Mouse (Mus musculus) 3134 (cell line): ENCODE measurements around the gene Gm45521.
A peak's percentile ranks its signal among the peaks of the same experiment; 100 is the strongest.
"Not testable (repeated sequence)": the region's sequence is repeated elsewhere in the genome, so short reads cannot be mapped to it uniquely, and the experiment has no call there.

Experiments
- DNase-seq: peaks from one replicate; pipeline ENCODE4 v3.0.0-alpha.2; 2011; ENCODE audit warnings: low spot score; ENCODE audit not compliant: insufficient read length; ENCODE audit errors: extremely low read depth

Gene Gm45521

GRCm38 (mm10) chr14:7997255-7997696 is 40.2 kb downstream of the Gm45521 start:
- DNase-seq: peak; percentile 48

- DNase-seq: no peak
Measured at GRCm38 (mm10) chr14:7999030-7999429, 41.9 kb downstream of the Gm45521 start.

- no peak for DNase-seq
Measured at GRCm38 (mm10) chr14:7999435-7999834, 42.3 kb downstream of the Gm45521 start.

GRCm38 (mm10) chr14:8000247-8000646 is 43.2 kb downstream of the Gm45521 start:
- no peak for DNase-seq

- DNase-seq: no peak
Measured at GRCm38 (mm10) chr14:8000831-8001685, 44.0 kb downstream of the Gm45521 start.

- no peak for DNase-seq
Measured at GRCm38 (mm10) chr14:8002432-8003092, 45.5 kb downstream of the Gm45521 start, which contains the start of gene Abhd6. TSS of gene Abhd6 (plus strand) at chr14:8002902.

- no peak for DNase-seq
Measured at GRCm38 (mm10) chr14:8003093-8003670, 46.1 kb downstream of the Gm45521 start.

GRCm38 (mm10) chr14:8003727-8004670 is 46.9 kb downstream of the Gm45521 start:
- no peak for DNase-seq

- not testable (repeated sequence) for DNase-seq
Measured at GRCm38 (mm10) chr14:8006061-8006460, 49.0 kb downstream of the Gm45521 start.

GRCm38 (mm10) chr14:8007084-8007483 is 50.0 kb downstream of the Gm45521 start:
- DNase-seq: no peak

- DNase-seq: no peak
Measured at GRCm38 (mm10) chr14:8007486-8007885, 50.4 kb downstream of the Gm45521 start.

GRCm38 (mm10) chr14:8007923-8008322 is 50.8 kb downstream of the Gm45521 start:
- DNase-seq: no peak
